Mouse (Mus musculus): ENCODE measurements around the gene Fam216a.
"Not testable (repeated sequence)": the region's sequence is repeated elsewhere in the genome, so short reads cannot be mapped to it uniquely, and the experiment has no call there.

The Fam216a gene

GRCm38 (mm10) chr5:122319474-122320204 lies 52.5 kb downstream of the Fam216a start:
- DNase-seq = no peak

GRCm38 (mm10) chr5:122318976-122319375 lies 53.2 kb downstream of the Fam216a start:
- DNase-seq = not testable (repeated sequence)

- DNase-seq = no peak
These were observed 54.1 kb downstream of the Fam216a start for GRCm38 (mm10) chr5:122318100-122318499.

GRCm38 (mm10) chr5:122317329-122318045 lies 54.7 kb downstream of the Fam216a start:
- DNase-seq = no peak

- peak; percentile 95 for DNase-seq
These were observed 57.0 kb downstream of the Fam216a start for GRCm38 (mm10) chr5:122314966-122315667.

Data from kidney, postnatal 14 days (tissue).